Mouse (Mus musculus) stomach, embryonic 15.5 days (tissue): ENCODE data around the gene Ccdc27. TPM values are rescaled to one million over a fixed set of nuclear protein-coding genes. Genes with fewer than 3 reads are reported as not detected.
A peak's percentile ranks its signal among the peaks of the same experiment; 100 is the strongest.

Source experiments
- ATAC-seq: fragments of 200-750 bp; cut with Nextera tagmentation; 2 replicates; pipeline ENCODE4 v1.8.0; 2017; ENCODE audit warnings: low read depth, moderate number of reproducible peaks, moderate TSS enrichment; ENCODE audit not compliant: insufficient read depth, low FRiP score
- H3K27ac ChIP-seq: fragments of 300-500 bp; sonication (generic); 2 replicates; pipeline ENCODE4 v1.5.1; 2015; ENCODE audit warnings: mild to moderate bottlenecking, inconsistent platforms
- H3K27me3 ChIP-seq: fragments of 300-500 bp; sonication (generic); replicated peaks from 2 replicates; pipeline ENCODE4 v1.6.1; 2015; ENCODE audit warnings: inconsistent platforms
- H3K36me3 ChIP-seq: fragments of 300-500 bp; sonication (generic); 2 replicates; pipeline ENCODE4 v1.6.1; 2015; ENCODE audit warnings: inconsistent platforms
- H3K4me1 ChIP-seq: fragments of 300-500 bp; sonication (generic); 2 replicates; pipeline ENCODE4 v1.6.1; 2015; ENCODE audit warnings: inconsistent platforms
- H3K4me2 ChIP-seq: fragments of 300-500 bp; sonication (generic); 2 replicates; pipeline ENCODE4 v1.6.1; 2015; ENCODE audit warnings: mild to moderate bottlenecking, inconsistent platforms
- H3K4me3 ChIP-seq: fragments of 300-500 bp; sonication (generic); replicated peaks from 2 replicates; pipeline ENCODE4 v1.5.1; 2015; ENCODE audit warnings: inconsistent platforms
- H3K9ac ChIP-seq: fragments of 300-500 bp; sonication (generic); 2 replicates; pipeline ENCODE4 v1.6.1; 2015; ENCODE audit warnings: inconsistent platforms
- H3K9me3 ChIP-seq: fragments of 300-500 bp; sonication (generic); 2 replicates; pipeline ENCODE4 v1.6.1; 2016; ENCODE audit warnings: inconsistent platforms
- WGBS: fragments of 180-500 bp; shearing (Covaris S2); methylation state at CpG from one replicate; pipeline ENCODE4 v1.1.7; 2015; 5-methylcytosine and 5-hydroxymethylcytosine counted together
- polyA plus RNA-seq: library from polyadenylated mRNA; unstranded; fragments of >200 nt; fragmentation: Nextera tagmentation; extraction: Ambion mirVana; gene quantifications from 2 replicates; pipeline ENCODE4 v1.2.1, GENCODE M21; 2015

Gene Ccdc27
- polyA plus RNA-seq, 1 experiment from 2014 or later = 0.14 TPM

DNA sequence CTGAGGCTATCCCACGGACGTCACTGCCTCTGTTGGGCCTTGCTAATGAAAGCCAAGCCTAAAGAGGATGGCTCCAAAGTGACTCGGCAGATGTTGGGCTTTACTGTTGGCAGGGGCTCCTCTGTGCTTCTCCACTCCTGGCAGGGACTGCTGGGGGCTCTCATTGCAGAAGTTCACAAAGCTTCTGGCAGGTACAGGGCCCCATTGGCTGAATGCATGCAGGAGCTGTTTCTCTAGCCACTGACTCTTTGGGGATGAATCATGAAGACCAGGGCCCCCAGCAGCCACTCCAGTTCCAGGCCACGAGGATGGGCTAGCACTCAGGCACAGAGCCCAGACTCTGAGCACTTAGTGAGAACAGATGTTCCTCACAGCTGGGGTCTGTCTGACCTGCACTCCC lies 15.2 kb upstream of the Ccdc27 start:
- no peak for ATAC-seq
- Histone ChIP-seq H3K27me3 (no peaks in the 10 kb centered on the region), H3K4me3 (no peak overlapping the region), H3K9ac (no peak overlapping the region), H3K4me2 (no peak overlapping the region), H3K4me1 (no peaks in the 10 kb centered on the region), H3K9me3 (no peaks in the 10 kb centered on the region), H3K36me3 (no peaks in the 10 kb centered on the region), H3K27ac (no peak overlapping the region)
- 46% methylated on average over 4 of the region's 4 CpGs for WGBS

DNA sequence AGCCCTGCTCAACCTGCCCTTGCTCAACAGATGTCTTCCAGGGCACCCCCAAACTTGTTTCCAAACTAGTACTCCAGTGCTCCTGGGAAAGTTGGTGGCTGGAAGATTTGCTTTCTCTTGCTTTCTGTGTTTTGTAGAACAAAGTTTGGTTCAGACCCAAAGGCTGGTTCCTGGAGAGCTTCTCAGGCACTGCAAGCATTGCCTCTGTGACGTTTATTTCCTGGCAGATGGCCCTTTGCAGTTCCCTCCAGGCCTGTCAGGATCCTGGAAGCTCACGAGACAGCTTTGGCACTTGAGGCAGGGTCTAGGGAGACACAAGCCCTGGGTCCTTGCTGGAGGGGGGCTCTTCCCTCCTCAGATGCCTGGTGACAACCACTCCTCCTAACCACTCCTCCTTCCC lies 14.2 kb upstream of the Ccdc27 start:
- Histone ChIP-seq H3K27me3 (no peaks in the 10 kb centered on the region), H3K4me2 (no peak overlapping the region), H3K4me1 (no peaks in the 10 kb centered on the region), H3K9ac (no peak overlapping the region), H3K4me3 (no peak overlapping the region), H3K27ac (no peak overlapping the region), H3K9me3 (no peaks in the 10 kb centered on the region), H3K36me3 (no peaks in the 10 kb centered on the region)
- ATAC-seq = no peak
- 23% methylated on average over 2 of the region's 2 CpGs for WGBS

DNA sequence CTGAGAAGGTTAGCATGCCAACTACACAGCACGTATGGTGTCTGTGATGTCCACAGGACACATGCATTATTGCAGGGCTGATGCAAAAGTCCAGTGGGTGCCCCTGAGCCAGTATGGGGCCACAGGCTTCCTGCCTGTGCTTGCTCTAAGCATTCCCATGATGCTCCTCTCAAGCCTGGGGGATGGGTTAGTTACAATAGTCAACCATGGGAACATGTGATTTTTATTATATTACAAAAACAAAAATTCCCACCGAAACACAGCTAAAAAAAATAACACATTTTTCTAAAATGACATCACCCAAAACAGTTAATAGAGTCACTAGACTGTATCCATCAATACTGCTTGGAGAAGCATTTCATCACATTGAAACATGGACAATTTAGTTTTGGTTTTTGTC lies 13.6 kb upstream of the Ccdc27 start:
- 61% methylated on average over 2 of the region's 2 CpGs for WGBS
- no peak overlapping the region for H3K4me2 ChIP-seq
- H3K9ac ChIP-seq = no peak overlapping the region
- no peaks in the 10 kb centered on the region for H3K27me3 ChIP-seq
- H3K36me3 ChIP-seq = no peaks in the 10 kb centered on the region
- ATAC-seq = no peak
- H3K9me3 ChIP-seq = no peaks in the 10 kb centered on the region
- H3K4me1 ChIP-seq = no peaks in the 10 kb centered on the region
- no peak overlapping the region for H3K27ac ChIP-seq
- no peak overlapping the region for H3K4me3 ChIP-seq

GRCm38 (mm10) chr4:154055482-154055881 lies 13.0 kb upstream of the Ccdc27 start:
- Histone ChIP-seq H3K9me3 (no peaks in the 10 kb centered on the region), H3K4me1 (no peaks in the 10 kb centered on the region), H3K4me3 (no peak overlapping the region), H3K27me3 (no peaks in the 10 kb centered on the region), H3K4me2 (no peak overlapping the region), H3K27ac (no peak overlapping the region), H3K36me3 (no peaks in the 10 kb centered on the region), H3K9ac (no peak overlapping the region)
- 81% methylated on average over 7 of the region's 7 CpGs for WGBS
- ATAC-seq = no peak; the same call in 1 of the 2 replicates

DNA sequence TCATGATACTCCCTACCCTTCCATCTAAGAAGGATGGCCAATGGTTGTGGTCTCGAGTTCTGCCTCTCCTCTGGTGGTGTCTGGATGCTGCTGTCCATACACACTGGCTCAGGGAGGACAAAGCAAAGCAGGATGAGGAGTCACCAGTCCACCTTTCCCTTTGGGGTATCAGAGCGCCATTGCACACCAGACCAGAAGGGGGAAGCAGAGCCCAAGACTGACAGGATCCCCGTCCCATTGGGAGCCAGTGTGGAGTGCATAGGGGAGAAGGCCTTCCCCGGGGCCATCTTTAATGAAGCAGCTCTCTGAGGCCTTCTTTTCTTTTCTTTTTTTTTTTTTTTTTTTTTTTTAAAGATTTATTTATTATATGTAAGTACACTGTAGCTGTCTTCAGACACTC lies 10.6 kb upstream of the Ccdc27 start:
- H3K4me1 ChIP-seq = no peaks in the 10 kb centered on the region
- no peak overlapping the region for H3K4me2 ChIP-seq
- H3K9me3 ChIP-seq = no peaks in the 10 kb centered on the region
- 57% methylated on average over 4 of the region's 4 CpGs for WGBS
- H3K36me3 ChIP-seq = no peaks in the 10 kb centered on the region
- no peak overlapping the region for H3K4me3 ChIP-seq
- no peak overlapping the region for H3K9ac ChIP-seq
- no peak overlapping the region for H3K27ac ChIP-seq
- no peaks in the 10 kb centered on the region for H3K27me3 ChIP-seq
- no peak for ATAC-seq

GRCm38 (mm10) chr4:154051401-154051800 lies 8.9 kb upstream of the Ccdc27 start:
- no peak overlapping the region for H3K4me3 ChIP-seq
- H3K4me2 ChIP-seq = no peak overlapping the region
- H3K4me1 ChIP-seq = no peaks in the 10 kb centered on the region
- ATAC-seq = no peak
- no peaks in the 10 kb centered on the region for H3K9me3 ChIP-seq
- WGBS = 89% methylated on average over 3 of the region's 3 CpGs
- no peak overlapping the region for H3K9ac ChIP-seq
- no peak overlapping the region for H3K27ac ChIP-seq
- H3K36me3 ChIP-seq = no peaks in the 10 kb centered on the region
- no peaks in the 10 kb centered on the region for H3K27me3 ChIP-seq

- WGBS = 68% methylated on average over 5 of the region's 5 CpGs
- no peak overlapping the region for H3K4me2 ChIP-seq
- no peaks in the 10 kb centered on the region for H3K9me3 ChIP-seq
- no peaks in the 10 kb centered on the region for H3K4me1 ChIP-seq
- no peak for ATAC-seq
- H3K27ac ChIP-seq = no peak overlapping the region
- H3K36me3 ChIP-seq = no peaks in the 10 kb centered on the region
- no peak overlapping the region for H3K9ac ChIP-seq
- no peak overlapping the region for H3K4me3 ChIP-seq
- H3K27me3 ChIP-seq = no peaks in the 10 kb centered on the region
Measured at GRCm38 (mm10) chr4:154045837-154046236, 3.4 kb upstream of the Ccdc27 start.

DNA sequence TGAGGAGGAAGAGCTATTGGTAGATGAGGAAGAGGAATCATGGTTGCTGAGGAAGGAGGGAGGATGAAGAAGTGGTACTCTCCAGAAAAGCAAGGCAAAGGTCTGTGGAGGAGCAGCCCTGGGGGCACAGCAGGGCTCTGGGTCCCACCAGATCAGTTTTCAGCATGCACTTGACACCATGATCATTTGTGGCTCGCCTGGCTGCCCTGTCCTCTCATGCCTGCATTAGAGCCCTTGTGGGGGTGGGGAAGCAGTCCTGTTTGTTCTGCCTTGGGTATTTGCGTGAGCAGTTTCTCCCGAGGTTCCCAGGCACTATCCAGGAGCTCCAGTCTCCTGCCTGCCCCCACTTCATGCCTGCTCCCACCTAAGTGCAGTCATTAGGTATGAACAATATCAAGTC lies 5.4 kb downstream of the Ccdc27 start:
- no peak overlapping the region for H3K4me3 ChIP-seq
- no peaks in the 10 kb centered on the region; the same call in 1 of the 2 replicates for H3K27me3 ChIP-seq
- ATAC-seq = no peak
- no peak overlapping the region for H3K9ac ChIP-seq
- no peaks in the 10 kb centered on the region for H3K4me1 ChIP-seq
- H3K27ac ChIP-seq = no peak overlapping the region
- H3K4me2 ChIP-seq = no peak overlapping the region
- no peaks in the 10 kb centered on the region for H3K36me3 ChIP-seq
- H3K9me3 ChIP-seq = no peaks in the 10 kb centered on the region
- 47% methylated on average over 3 of the region's 3 CpGs for WGBS

DNA sequence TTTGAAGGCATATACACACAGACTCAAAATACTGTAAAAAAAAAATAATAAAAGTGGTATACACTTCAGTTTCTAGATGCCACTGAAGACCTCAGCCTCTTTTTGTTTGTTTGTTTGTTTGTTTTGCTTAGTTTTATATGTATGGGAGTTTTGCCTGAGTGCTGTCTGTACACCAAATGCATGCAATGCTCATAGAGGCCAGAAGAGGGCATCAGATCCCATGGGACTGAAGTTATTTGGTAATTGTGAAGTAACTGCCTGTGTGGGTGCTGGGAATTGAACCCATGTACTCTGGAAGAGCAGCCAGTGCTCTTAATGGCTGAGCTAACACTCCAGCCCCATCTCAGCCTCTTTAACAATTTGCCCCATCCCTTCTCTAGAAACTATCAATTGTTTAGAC lies 13.8 kb downstream of the Ccdc27 start:
- no peaks in the 10 kb centered on the region for H3K36me3 ChIP-seq
- no peaks in the 10 kb centered on the region for H3K27me3 ChIP-seq
- ATAC-seq = no peak
- H3K27ac ChIP-seq = no peak overlapping the region
- no peaks in the 10 kb centered on the region for H3K9me3 ChIP-seq
- no peak overlapping the region for H3K4me3 ChIP-seq
- H3K4me1 ChIP-seq = peaks cover 26% of the 10 kb centered on the region
- no peak overlapping the region for H3K4me2 ChIP-seq
- no peak overlapping the region for H3K9ac ChIP-seq

DNA sequence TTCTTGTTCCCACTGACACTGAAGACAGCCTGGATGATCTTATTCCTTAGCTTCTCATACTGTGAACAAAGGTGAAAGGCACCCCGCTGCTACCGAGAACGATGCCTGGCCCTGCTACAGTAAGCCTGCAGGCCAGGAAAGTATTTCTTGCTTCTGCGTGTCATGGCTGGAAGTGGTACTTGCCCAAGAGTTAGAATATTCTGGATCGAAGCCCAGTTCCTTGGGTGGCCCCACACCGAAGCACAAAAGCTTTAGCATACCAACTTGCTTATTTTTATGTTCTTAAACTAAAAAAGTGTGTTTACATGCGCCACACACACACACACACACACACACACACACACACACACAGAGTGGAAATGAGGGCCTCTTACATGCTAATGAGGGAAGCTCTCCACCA lies 14.4 kb downstream of the Ccdc27 start:
- H3K9me3 ChIP-seq = no peaks in the 10 kb centered on the region
- H3K27ac ChIP-seq = no peak overlapping the region
- H3K4me2 ChIP-seq = no peak overlapping the region
- no peak overlapping the region for H3K4me3 ChIP-seq
- no peaks in the 10 kb centered on the region for H3K36me3 ChIP-seq
- H3K4me1 ChIP-seq = peaks cover 31% of the 10 kb centered on the region
- 78% methylated on average over 7 of the region's 7 CpGs for WGBS
- H3K27me3 ChIP-seq = no peaks in the 10 kb centered on the region
- no peak for ATAC-seq
- no peak overlapping the region for H3K9ac ChIP-seq

GRCm38 (mm10) chr4:154026441-154026761 lies 16.1 kb downstream of the Ccdc27 start:
- peak overlapping the region; percentile 77 for H3K4me2 ChIP-seq
- peaks cover 3% of the 10 kb centered on the region; the same call in 1 of the 2 replicates for H3K36me3 ChIP-seq
- H3K4me3 ChIP-seq = peak overlapping the region; percentile 49
- H3K27ac ChIP-seq = no peak overlapping the region
- no peaks in the 10 kb centered on the region for H3K9me3 ChIP-seq
- H3K9ac ChIP-seq = peak overlapping the region; percentile 23; the same call in 1 of the 2 replicates
- peaks cover 37% of the 10 kb centered on the region for H3K4me1 ChIP-seq
- ATAC-seq = no peak
- WGBS = 22% methylated on average over 2 of the region's 2 CpGs
- H3K27me3 ChIP-seq = no peaks in the 10 kb centered on the region

GRCm38 (mm10) chr4:154025641-154026440 lies 16.6 kb downstream of the Ccdc27 start, which contains the start of gene Smim1:
Gene Smim1, minus strand, starts transcription at chr4:154026230.
- Histone ChIP-seq H3K27me3 (no peaks in the 10 kb centered on the region), H3K27ac (peak within 1 kb of the TSS; percentile 75), H3K36me3 (peaks cover 6% of the 10 kb centered on the region; the same call in 1 of the 2 replicates), H3K4me2 (peak within 1 kb of the TSS; percentile 77), H3K4me1 (peaks cover 37% of the 10 kb centered on the region), H3K9ac (peak within 1 kb of the TSS; percentile 23), H3K9me3 (no peaks in the 10 kb centered on the region), H3K4me3 (peak within 1 kb of the TSS; percentile 49)
- 1% methylated on average over 33 of the region's 33 CpGs for WGBS
- ATAC-seq = peak; percentile 80
